10 mouse cellular contexts compared by ENCODE assay signal in genomic region chr4:123392187-123392586, GRCm38 (mm10). TPM values are rescaled to one million over a fixed set of nuclear protein-coding genes. Genes with fewer than 3 reads are reported as not detected.
A peak's percentile ranks its signal among the peaks of the same experiment; 100 is the strongest.
DNase-seq lines count a peak whose midpoint lies in the region; ATAC-seq and TF ChIP-seq lines count a peak whose summit lies in the region.
"Had no signal": no experiment of that assay in that cellular context is flagged by ENCODE, and none has a peak within 500 bp of the region (broad histone marks: within the 10 kb centered on the region; RNA-seq: fewer than 3 reads in every experiment).

No protein-coding gene starts in this region.

- H3K27ac ChIP-seq in heart, adult 2 months: no peak overlapping the region
- no peak overlapping the region for H3K27ac ChIP-seq in hindbrain, embryonic 14.5 days
- H3K27ac ChIP-seq: limb, embryonic 13.5 days had no signal

- TF ChIP-seq CTCF in heart, adult 2 months (IDR thresholded peaks at IDR 0.05): peak; percentile 71

- no peaks in the 10 kb centered on the region for H3K9me3 ChIP-seq in hindbrain, embryonic 14.5 days (ENCODE audit: control insufficient read depth, low read length)
- H3K9me3 ChIP-seq: limb, embryonic 13.5 days had no signal

- peaks cover 32% of the 10 kb centered on the region for H3K36me3 ChIP-seq in heart, adult 2 months (ENCODE audit: control insufficient read depth, insufficient read depth, low read length)
- H3K36me3 ChIP-seq in hindbrain, embryonic 14.5 days (replicated peaks; ENCODE audit: control insufficient read depth, insufficient read depth): peaks cover 97% of the 10 kb centered on the region

- TF ChIP-seq POLR2A in heart, adult 2 months (IDR thresholded peaks at IDR 0.05; ENCODE audit: insufficient read depth, low read depth, low read length): no peak

- no peak overlapping the region for H3K9ac ChIP-seq in heart, adult 2 months (ENCODE audit: low read depth, low read length)
- H3K9ac ChIP-seq in hindbrain, embryonic 14.5 days: no peak overlapping the region
- H3K9ac ChIP-seq: limb, embryonic 13.5 days had no signal

- H3K4me1 ChIP-seq in heart, adult 2 months (ENCODE audit: control insufficient read depth, insufficient read depth, low read length): peaks cover 3% of the 10 kb centered on the region
- H3K4me1 ChIP-seq in hindbrain, embryonic 14.5 days (replicated peaks; ENCODE audit: control insufficient read depth, insufficient read depth, low read length): no peaks in the 10 kb centered on the region
- H3K4me1 ChIP-seq: limb, embryonic 13.5 days had no signal

- WGBS in heart, adult 2 months: 92% methylated on average over 1 of the region's 1 CpGs
- 73% methylated on average over 1 of the region's 1 CpGs for WGBS in hindbrain, embryonic 14.5 days

- no peak overlapping the region for H3K4me2 ChIP-seq in hindbrain, embryonic 14.5 days (replicated peaks)
- H3K4me2 ChIP-seq: limb, embryonic 13.5 days had no signal

- H3K27me3 ChIP-seq in heart, adult 2 months (ENCODE audit: control insufficient read depth, insufficient read depth, low read length): no peaks in the 10 kb centered on the region
- no peaks in the 10 kb centered on the region for H3K27me3 ChIP-seq in hindbrain, embryonic 14.5 days (ENCODE audit: control insufficient read depth, insufficient read depth, low read length)
- H3K27me3 ChIP-seq: limb, embryonic 13.5 days had no signal

- TF ChIP-seq EP300 in heart, adult 2 months (IDR thresholded peaks at IDR 0.05; ENCODE audit: insufficient read depth, low read depth, low read length): no peak

- no peak for DNase-seq in heart, adult 2 months
- no peak for DNase-seq in heart, postnatal 14 days
- DNase-seq in 416B (ENCODE audit: low read depth) (peak; percentile 75), R1 (ENCODE audit: low read depth, low spot score) (peak; percentile 79)
- no peak for DNase-seq in layer of hippocampus, postnatal 25 days (ENCODE audit: extremely low spot score in 1 of 2, low spot score in 1 of 2)
- no peak for DNase-seq in heart, adult 18-20 months
- DNase-seq in hindbrain, embryonic 14.5 days (ENCODE audit: low spot score): no peak
- DNase-seq: cerebellum, postnatal 36 days had no signal

- ATAC-seq in inflammation-experienced regulatory T-cells, adult 6 months: peak; percentile 56
- ATAC-seq in hindbrain, embryonic 14.5 days (ENCODE audit: low FRiP score): no peak

- H3K4me3 ChIP-seq in heart, adult 2 months: no peak overlapping the region
- no peak overlapping the region for H3K4me3 ChIP-seq in hindbrain, embryonic 14.5 days (replicated peaks; ENCODE audit: low read length)
- H3K4me3 ChIP-seq: limb, embryonic 13.5 days had no signal

- intact Hi-C loops in heart, adult 2 months (cut with DNase I): no loop called here
- intact Hi-C loops in heart, postnatal 14 days (cut with DNase I): loop anchor here (5.0 kb wide), 1 partner anchor 40 kb away; no protein-coding TSS in a partner anchor

- H3K79me2 ChIP-seq in heart, adult 2 months (replicated peaks; ENCODE audit: control insufficient read depth, insufficient read depth, low read length): no peaks in the 10 kb centered on the region; the same call in 1 of the 2 replicates

RNA-seq across cellular contexts. Expression of gene Bmp8a, which starts 49.1 kb away (rescaled TPM):
- total RNA-seq in heart, adult 2 months (2021): not detected
- not detected in 2 replicates for polyA plus RNA-seq in heart, adult 2 months (2012; rRNA removed)
- under 1 TPM; 0.10 to 0.12 TPM for total RNA-seq in heart, postnatal 14 days (2021)
- polyA plus RNA-seq in inflammation-experienced regulatory T-cells, adult 6 months (2017; shearing (Covaris generic)): not detected
- total RNA-seq in layer of hippocampus, postnatal 25 days (2021): under 1 TPM in 1 of 2 experiments, not detected in 1; 0.22 TPM
- total RNA-seq in heart, adult 18-20 months (2021): not detected
- 0.25 and 0.34 TPM in 2 replicates for polyA plus RNA-seq in hindbrain, embryonic 14.5 days (2014; fragmentation: Nextera tagmentation; extraction: Ambion mirVana)

Comparison
In these comparisons a context has a peak if more than half of its experiments do, and no peak if none do; other contexts are left out.
1. DNase-seq: peak in 416B (single experiment) and R1 (single experiment); none in heart, adult 2 months (0 of 2), heart, postnatal 14 days (0 of 2), layer of hippocampus, postnatal 25 days (0 of 2), heart, adult 18-20 months (0 of 2) and hindbrain, embryonic 14.5 days (single experiment).